Mouse (Mus musculus) heart, postnatal 0 days (tissue): Measurements from ENCODE around the gene Asphd1.

Experiments used
- CTCF ChIP-seq: IDR thresholded peaks from 2 replicates; pipeline ENCODE4 v1.5.1; 2016; ENCODE audit warnings: antibody characterized with exemption, control low read depth, low read depth
- EP300 ChIP-seq: IDR thresholded peaks from 2 replicates; pipeline ENCODE4 v1.6.1; 2016; ENCODE audit warnings: antibody characterized with exemption, low read depth

DNA sequence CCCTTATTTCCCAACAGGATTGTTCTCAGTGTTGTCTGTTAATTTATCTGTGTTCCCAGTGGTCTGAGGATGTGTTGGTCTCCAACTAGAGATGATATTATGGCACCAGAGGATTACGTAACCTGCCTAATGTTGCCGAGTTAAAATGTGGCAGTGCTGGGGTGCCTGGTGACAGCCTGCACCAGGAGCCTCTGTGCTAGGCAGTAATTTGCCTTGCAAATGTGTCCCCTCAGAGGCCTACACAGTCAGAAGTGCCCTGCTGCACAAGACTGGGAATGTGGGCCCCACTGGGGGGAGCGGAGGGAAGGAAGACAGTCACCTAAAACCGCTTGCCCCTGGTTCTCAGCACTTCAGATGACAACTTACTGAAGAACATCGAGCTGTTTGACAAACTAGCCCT is 7.6 kb downstream of the Asphd1 start:
- TF ChIP-seq CTCF (no peak), EP300 (no peak)
